Mouse (Mus musculus) neural tube, embryonic 13.5 days (tissue): ENCODE data around the gene Pigf. TPM values are rescaled to one million over a fixed set of nuclear protein-coding genes. Genes with fewer than 3 reads are reported as not detected.
A peak's percentile ranks its signal among the peaks of the same experiment; 100 is the strongest.
"Not testable (repeated sequence)": the region's sequence is repeated elsewhere in the genome, so short reads cannot be mapped to it uniquely, and the experiment has no call there.

ENCODE experiments used
- ATAC-seq: fragments of 200-750 bp; cut with Nextera tagmentation; 2 replicates; pipeline ENCODE4 v1.8.0; 2017; ENCODE audit warnings: low read depth, mild to moderate bottlenecking, moderate TSS enrichment, moderate library complexity
- H3K27ac ChIP-seq: fragments of 300-500 bp; sonication (generic); replicated peaks from 2 replicates; pipeline ENCODE4 v1.5.1; 2015; ENCODE audit warnings: moderate library complexity, mild to moderate bottlenecking, inconsistent platforms
- H3K27me3 ChIP-seq: fragments of 300-500 bp; sonication (generic); 2 replicates; pipeline ENCODE4 v1.6.1; 2015; ENCODE audit warnings: mild to moderate bottlenecking, inconsistent platforms
- H3K36me3 ChIP-seq: fragments of 300-500 bp; sonication (generic); 2 replicates; pipeline ENCODE4 v1.6.1; 2015; ENCODE audit warnings: mild to moderate bottlenecking, inconsistent platforms
- H3K4me1 ChIP-seq: fragments of 300-500 bp; sonication (generic); replicated peaks from 2 replicates; pipeline ENCODE4 v1.6.1; 2015; ENCODE audit warnings: inconsistent platforms
- H3K4me2 ChIP-seq: fragments of 300-500 bp; sonication (generic); 2 replicates; pipeline ENCODE4 v1.6.1; 2015; ENCODE audit warnings: inconsistent platforms, mild to moderate bottlenecking, moderate library complexity
- H3K4me3 ChIP-seq: fragments of 300-500 bp; sonication (generic); 2 replicates; pipeline ENCODE4 v1.5.1; 2015; ENCODE audit warnings: mild to moderate bottlenecking, inconsistent platforms
- H3K9ac ChIP-seq: fragments of 300-500 bp; sonication (generic); 2 replicates; pipeline ENCODE4 v1.6.1; 2015; ENCODE audit warnings: moderate library complexity, mild to moderate bottlenecking, inconsistent platforms
- H3K9me3 ChIP-seq: fragments of 300-500 bp; sonication (generic); 2 replicates; pipeline ENCODE4 v1.6.1; 2016; ENCODE audit warnings: inconsistent platforms
- WGBS: fragments of 180-500 bp; shearing (Covaris S2); methylation state at CpG from one replicate; pipeline ENCODE4 v1.1.7; 2015; 5-methylcytosine and 5-hydroxymethylcytosine counted together
- polyA plus RNA-seq: library from polyadenylated mRNA; unstranded; fragments of >200 nt; fragmentation: Nextera tagmentation; extraction: Ambion mirVana; gene quantifications from 2 replicates; pipeline ENCODE4 v1.2.1, GENCODE M21; 2015

Pigf gene
- 35.4 and 39.5 TPM in 2 replicates for polyA plus RNA-seq

GRCm38 (mm10) chr17:87025269-87025949, at the start of gene Pigf, which contains the start of gene Cript:
TSS of gene Pigf (minus strand) at chr17:87025406.
TSS of gene Cript (plus strand) at chr17:87025550.
- WGBS: under 1% methylated on average over 43 of the region's 43 CpGs
- Histone ChIP-seq H3K4me3 (peak within 1 kb of the TSS; percentile 91), H3K9ac (peak within 1 kb of the TSS; percentile 88), H3K4me2 (peak within 1 kb of the TSS; percentile 97), H3K4me1 (peaks cover 23% of the 10 kb centered on the region), H3K27ac (peak within 1 kb of the TSS; percentile 61), H3K27me3 (no peaks in the 10 kb centered on the region), H3K9me3 (no peaks in the 10 kb centered on the region), H3K36me3 (peaks cover 25% of the 10 kb centered on the region)
- peak; percentile 99 for ATAC-seq

DNA sequence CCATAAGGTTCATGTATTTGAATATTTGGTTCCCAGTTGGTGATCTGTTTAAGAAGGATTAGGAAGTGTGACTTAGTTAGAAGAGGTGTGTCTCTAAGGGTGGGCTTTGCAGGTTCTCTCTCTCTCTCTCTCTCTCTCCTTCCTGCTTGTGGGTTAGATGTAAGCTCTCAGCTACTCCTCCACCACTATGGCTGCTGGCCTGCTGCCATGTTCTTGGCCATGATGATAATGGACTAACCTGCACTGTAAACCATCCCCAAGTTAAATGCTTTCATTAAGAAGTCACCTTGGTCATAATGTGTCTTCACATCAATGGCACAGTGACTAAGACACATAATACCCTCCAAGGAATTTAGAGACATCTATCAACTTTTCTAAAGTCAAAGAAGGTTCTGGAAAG, 48.3 kb upstream of the Pigf start:
- H3K4me2 ChIP-seq: no peak overlapping the region
- H3K9me3 ChIP-seq: no peaks in the 10 kb centered on the region
- no peak for ATAC-seq
- H3K4me1 ChIP-seq: no peaks in the 10 kb centered on the region
- H3K27ac ChIP-seq: no peak overlapping the region
- no peak overlapping the region for H3K4me3 ChIP-seq
- H3K36me3 ChIP-seq: no peaks in the 10 kb centered on the region
- no peak overlapping the region for H3K9ac ChIP-seq
- H3K27me3 ChIP-seq: no peaks in the 10 kb centered on the region

- Histone ChIP-seq H3K4me2 (no peak overlapping the region), H3K27me3 (no peaks in the 10 kb centered on the region), H3K4me1 (no peaks in the 10 kb centered on the region), H3K36me3 (no peaks in the 10 kb centered on the region), H3K27ac (no peak overlapping the region), H3K9ac (no peak overlapping the region), H3K9me3 (no peaks in the 10 kb centered on the region), H3K4me3 (no peak overlapping the region)
- WGBS: 73% methylated on average over 5 of the region's 5 CpGs
- no peak for ATAC-seq
These were observed 47.7 kb upstream of the Pigf start for GRCm38 (mm10) chr17:87072766-87073440.

DNA sequence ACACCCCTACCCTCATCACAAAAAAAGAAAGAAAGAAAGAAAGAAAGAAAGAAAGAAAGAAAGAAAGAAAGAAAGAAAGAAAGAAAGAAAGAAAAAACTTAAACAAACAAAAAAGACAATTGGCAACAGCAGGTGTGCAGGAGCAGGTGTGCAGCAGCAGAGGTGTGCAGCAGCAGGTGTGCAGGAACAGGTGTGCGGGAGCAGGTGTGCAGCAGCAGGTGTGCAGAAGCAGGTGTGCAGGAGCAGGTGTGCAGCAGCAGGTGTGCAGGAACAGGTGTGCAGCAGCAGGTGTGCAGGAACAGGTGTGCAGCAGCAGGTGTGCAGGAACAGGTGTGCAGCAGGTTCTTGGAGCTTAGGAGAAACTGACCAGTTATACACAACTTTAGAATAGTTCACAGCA, 47.0 kb upstream of the Pigf start:
- WGBS: 96% methylated on average over 1 of the region's 1 CpGs

GRCm38 (mm10) chr17:87068997-87069396, 43.8 kb upstream of the Pigf start:
- WGBS: 95% methylated on average over 4 of the region's 4 CpGs
- Histone ChIP-seq H3K36me3 (no peaks in the 10 kb centered on the region), H3K4me1 (no peaks in the 10 kb centered on the region)

More for the DNA sequence above, 47.0 kb upstream of the Pigf start:
- H3K4me1 ChIP-seq, ATAC-seq, H3K4me3 ChIP-seq, H3K36me3 ChIP-seq, H3K9me3 ChIP-seq, H3K27ac ChIP-seq, H3K9ac ChIP-seq, H3K4me2 ChIP-seq, H3K27me3 ChIP-seq: not testable (repeated sequence)

GRCm38 (mm10) chr17:87063969-87064368, 38.8 kb upstream of the Pigf start:
- Histone ChIP-seq H3K9me3 (no peaks in the 10 kb centered on the region), H3K27me3 (no peaks in the 10 kb centered on the region), H3K36me3 (no peaks in the 10 kb centered on the region), H3K4me2 (no peak overlapping the region), H3K4me1 (no peaks in the 10 kb centered on the region), H3K4me3 (no peak overlapping the region), H3K9ac (no peak overlapping the region), H3K27ac (no peak overlapping the region)
- no peak for ATAC-seq
- WGBS: 75% methylated on average over 6 of the region's 6 CpGs

More at GRCm38 (mm10) chr17:87068997-87069396, 43.8 kb upstream of the Pigf start:
- Histone ChIP-seq H3K4me2 (no peak overlapping the region), H3K27me3 (no peaks in the 10 kb centered on the region), H3K9ac (no peak overlapping the region), H3K4me3 (no peak overlapping the region), H3K27ac (no peak overlapping the region), H3K9me3 (no peaks in the 10 kb centered on the region)
- ATAC-seq: no peak

DNA sequence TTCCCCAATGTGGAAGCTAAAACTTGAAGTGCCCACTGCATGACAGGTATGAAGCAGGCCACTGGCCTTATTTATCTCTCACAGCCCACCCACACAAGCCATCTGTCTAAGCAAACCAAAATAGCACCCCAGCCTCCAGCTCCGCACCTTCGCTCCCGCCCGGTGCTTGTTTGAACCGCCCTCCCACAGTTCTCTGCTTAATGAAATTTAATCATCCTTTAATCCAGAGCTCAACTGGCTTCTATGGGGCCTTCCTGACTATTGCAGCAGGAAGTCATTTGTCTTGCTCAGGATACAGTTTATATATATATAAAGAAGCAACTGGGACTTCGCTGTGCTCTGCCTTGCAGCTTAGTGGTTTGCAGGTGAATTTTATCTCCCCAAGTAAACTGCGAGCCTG, 38.3 kb upstream of the Pigf start:
- no peak for ATAC-seq
- Histone ChIP-seq H3K36me3 (no peaks in the 10 kb centered on the region), H3K9me3 (no peaks in the 10 kb centered on the region), H3K4me2 (no peak overlapping the region), H3K27ac (no peak overlapping the region), H3K4me3 (no peak overlapping the region), H3K4me1 (no peaks in the 10 kb centered on the region), H3K27me3 (no peaks in the 10 kb centered on the region), H3K9ac (no peak overlapping the region)
- WGBS: 83% methylated on average over 7 of the region's 7 CpGs

DNA sequence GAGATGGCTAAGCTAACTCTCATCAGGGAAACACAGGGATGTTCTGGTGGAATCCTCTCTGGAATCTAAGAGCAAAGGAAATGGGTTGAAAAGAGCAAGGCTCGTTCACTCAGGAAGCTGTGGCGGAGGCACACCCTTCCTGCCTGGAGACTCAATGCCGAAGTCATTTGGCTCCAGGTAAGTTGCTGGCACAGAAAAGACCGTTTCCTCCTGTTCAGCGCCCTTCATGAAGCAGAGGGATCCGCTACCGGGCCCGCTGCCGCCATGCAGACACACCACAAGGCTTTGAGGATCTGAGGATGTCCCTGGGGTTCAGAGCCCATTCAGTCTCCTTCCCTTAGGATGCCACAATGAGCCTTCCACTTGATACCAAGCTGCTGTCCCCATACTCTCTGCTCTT, 37.4 kb upstream of the Pigf start:
- H3K27me3 ChIP-seq: no peaks in the 10 kb centered on the region
- no peak overlapping the region for H3K4me2 ChIP-seq
- H3K27ac ChIP-seq: no peak overlapping the region
- no peaks in the 10 kb centered on the region for H3K36me3 ChIP-seq
- no peaks in the 10 kb centered on the region for H3K9me3 ChIP-seq
- ATAC-seq: no peak
- 88% methylated on average over 9 of the region's 9 CpGs for WGBS
- H3K4me1 ChIP-seq: no peaks in the 10 kb centered on the region
- H3K9ac ChIP-seq: no peak overlapping the region
- no peak overlapping the region for H3K4me3 ChIP-seq

GRCm38 (mm10) chr17:87057486-87058266, 32.5 kb upstream of the Pigf start:
- Histone ChIP-seq H3K27me3 (no peaks in the 10 kb centered on the region), H3K27ac (no peak overlapping the region)
- ATAC-seq: no peak

DNA sequence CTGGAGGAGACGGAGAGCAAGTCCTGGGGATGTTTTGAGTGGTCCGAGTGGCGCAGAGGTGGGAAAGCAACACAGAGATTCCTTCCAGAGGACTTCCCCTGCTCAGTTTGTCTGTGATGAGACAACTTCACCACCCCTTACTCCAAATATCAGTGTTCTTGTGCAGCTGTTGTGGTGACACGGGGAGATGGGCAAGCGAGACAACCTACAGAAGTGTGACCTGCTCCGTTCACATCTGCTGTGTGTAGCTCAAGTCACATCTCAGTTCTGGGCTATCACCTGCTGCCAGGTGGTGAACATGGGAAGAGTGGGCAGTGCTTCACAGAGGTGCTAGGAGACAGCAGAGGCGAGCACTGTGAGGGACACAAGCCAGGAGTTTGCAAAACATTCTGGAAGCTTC, 31.6 kb upstream of the Pigf start:
- Histone ChIP-seq H3K4me2 (no peak overlapping the region), H3K4me3 (no peak overlapping the region), H3K9me3 (no peaks in the 10 kb centered on the region), H3K9ac (no peak overlapping the region), H3K27ac (no peak overlapping the region), H3K36me3 (no peaks in the 10 kb centered on the region), H3K27me3 (no peaks in the 10 kb centered on the region), H3K4me1 (peaks cover 11% of the 10 kb centered on the region; the same call in 1 of the 2 replicates)
- 91% methylated on average over 7 of the region's 7 CpGs for WGBS
- no peak for ATAC-seq

More at GRCm38 (mm10) chr17:87057486-87058266, 32.5 kb upstream of the Pigf start:
- WGBS: 82% methylated on average over 8 of the region's 8 CpGs
- H3K36me3 ChIP-seq: no peaks in the 10 kb centered on the region
- no peak overlapping the region for H3K9ac ChIP-seq
- H3K9me3 ChIP-seq: no peaks in the 10 kb centered on the region
- no peak overlapping the region for H3K4me2 ChIP-seq
- peaks cover 11% of the 10 kb centered on the region; the same call in 1 of the 2 replicates for H3K4me1 ChIP-seq
- no peak overlapping the region for H3K4me3 ChIP-seq

- no peaks in the 10 kb centered on the region for H3K9me3 ChIP-seq
- H3K36me3 ChIP-seq: no peaks in the 10 kb centered on the region
- H3K9ac ChIP-seq: no peak overlapping the region
- no peak for ATAC-seq
- H3K27me3 ChIP-seq: no peaks in the 10 kb centered on the region
- H3K4me1 ChIP-seq: peaks cover 11% of the 10 kb centered on the region; the same call in 1 of the 2 replicates
- WGBS: 73% methylated on average over 1 of the region's 1 CpGs
- H3K4me2 ChIP-seq: no peak overlapping the region
- no peak overlapping the region for H3K27ac ChIP-seq
- H3K4me3 ChIP-seq: no peak overlapping the region
These were observed 30.5 kb upstream of the Pigf start for GRCm38 (mm10) chr17:87055663-87056062.

DNA sequence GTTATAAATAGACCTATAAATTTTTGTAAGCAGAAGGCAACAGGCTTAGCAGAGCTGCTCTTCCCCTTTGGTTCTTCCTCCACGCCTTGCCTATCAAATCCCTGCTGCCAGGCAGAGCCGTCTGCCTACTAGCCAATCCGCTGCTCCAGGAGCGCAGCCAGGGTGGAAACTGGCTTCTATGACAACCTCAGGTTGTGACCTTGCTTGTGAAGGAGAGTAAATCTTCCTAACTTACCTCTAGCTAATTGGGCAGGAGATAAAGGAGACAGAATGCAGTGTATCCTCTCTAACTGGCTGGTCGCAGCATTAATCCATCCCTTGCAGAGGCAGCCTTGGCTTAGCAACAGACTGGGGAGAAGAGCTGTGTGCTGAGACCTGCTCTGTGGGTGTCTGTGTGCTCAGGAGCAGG, 29.8 kb upstream of the Pigf start:
- Histone ChIP-seq H3K4me2 (no peak overlapping the region), H3K4me1 (peaks cover 14% of the 10 kb centered on the region; the same call in 1 of the 2 replicates), H3K9me3 (no peaks in the 10 kb centered on the region), H3K4me3 (no peak overlapping the region), H3K27me3 (no peaks in the 10 kb centered on the region), H3K36me3 (no peaks in the 10 kb centered on the region), H3K9ac (no peak overlapping the region), H3K27ac (no peak overlapping the region; the same call in 1 of the 2 replicates)
- WGBS: 44% methylated on average over 5 of the region's 5 CpGs
- ATAC-seq: peak; percentile 71
